Mouse (Mus musculus) hindbrain, embryonic 14.5 days (tissue): Measurements from ENCODE around the gene Cacna1b. TPM values are rescaled to one million over a fixed set of nuclear protein-coding genes. Genes with fewer than 3 reads are reported as not detected.

Experiments
- ATAC-seq: fragments of 200-750 bp; cut with Nextera tagmentation; 2 replicates; pipeline ENCODE4 v1.8.0; 2017; ENCODE audit warnings: moderate number of reproducible peaks, mild to moderate bottlenecking, moderate TSS enrichment, moderate library complexity; ENCODE audit not compliant: low FRiP score
- DNase-seq: peaks from one replicate; pipeline ENCODE4 v3.0.0-alpha.2; 2015; ENCODE audit warnings: low spot score
- H3K27ac ChIP-seq: fragments of 300-500 bp; sonication (generic); 2 replicates; pipeline ENCODE4 v1.5.1; 2014; ENCODE audit warnings: mild to moderate bottlenecking, moderate library complexity
- H3K27me3 ChIP-seq: fragments of 300-500 bp; sonication (generic); 2 replicates; pipeline ENCODE4 v1.6.1; 2014; ENCODE audit warnings: mild to moderate bottlenecking, low read length, mixed read lengths; ENCODE audit not compliant: control insufficient read depth, insufficient read depth
- H3K36me3 ChIP-seq: fragments of 300-500 bp; sonication (generic); replicated peaks from 2 replicates; pipeline ENCODE4 v1.6.1; 2014; ENCODE audit not compliant: control insufficient read depth, insufficient read depth
- H3K4me1 ChIP-seq: fragments of 300-500 bp; sonication (generic); replicated peaks from 2 replicates; pipeline ENCODE4 v1.6.1; 2014; ENCODE audit warnings: antibody characterized with exemption, low read length, mixed read lengths; ENCODE audit not compliant: control insufficient read depth, insufficient read depth
- H3K4me2 ChIP-seq: fragments of 300-500 bp; sonication (generic); replicated peaks from 2 replicates; pipeline ENCODE4 v1.6.1; 2014; ENCODE audit warnings: mild to moderate bottlenecking, moderate library complexity
- H3K4me3 ChIP-seq: fragments of 300-500 bp; sonication (generic); replicated peaks from 2 replicates; pipeline ENCODE4 v1.5.1; 2014; ENCODE audit warnings: mild to moderate bottlenecking, low read length
- H3K9ac ChIP-seq: fragments of 300-500 bp; sonication (generic); 2 replicates; pipeline ENCODE4 v1.6.1; 2014
- H3K9me3 ChIP-seq: fragments of 300-500 bp; sonication (generic); 2 replicates; pipeline ENCODE4 v1.6.1; 2016; ENCODE audit warnings: low read length; ENCODE audit not compliant: control insufficient read depth
- WGBS: fragments of 180-500 bp; shearing (Covaris S2); extraction: QIAGEN DNeasy Blood & Tissue Kit; methylation state at CpG from one replicate; pipeline ENCODE4 v1.1.7; 2014; 5-methylcytosine and 5-hydroxymethylcytosine counted together
- polyA plus RNA-seq: library from polyadenylated mRNA; unstranded; fragments of >200 nt; fragmentation: Nextera tagmentation; extraction: Ambion mirVana; gene quantifications from 2 replicates; pipeline ENCODE4 v1.2.1, GENCODE M21; 2014

Cacna1b gene
- polyA plus RNA-seq, 1 experiment from 2014 or later, result 17.9 TPM

GRCm38 (mm10) chr2:24553962-24554361 is 209.0 kb downstream of the Cacna1b start:
- no peak for ATAC-seq
- 45% methylated on average over 7 of the region's 7 CpGs for WGBS
- no peaks in the 10 kb centered on the region for H3K36me3 ChIP-seq

More at GRCm38 (mm10) chr2:24553962-24554361, 209.0 kb downstream of the Cacna1b start:
- Histone ChIP-seq H3K4me3 (no peak overlapping the region), H3K27me3 (no peaks in the 10 kb centered on the region), H3K4me1 (no peaks in the 10 kb centered on the region), H3K27ac (no peak overlapping the region), H3K9me3 (no peaks in the 10 kb centered on the region), H3K4me2 (no peak overlapping the region), H3K9ac (no peak overlapping the region)
- no peak for DNase-seq

Other genes starting within 250 kb of the Cacna1b start
- gene Ehmt1, start 156.5 kb upstream of the Cacna1b start, polyA plus RNA-seq, result 77.7 and 81.8 TPM in 2 replicates
- gene Arrdc1, start 172.1 kb upstream of the Cacna1b start, polyA plus RNA-seq, result 22.6 and 26.0 TPM in 2 replicates
- gene Zmynd19, start 186.6 kb upstream of the Cacna1b start, polyA plus RNA-seq, result 23.4 and 23.9 TPM in 2 replicates
- gene Dph7, start 199.2 kb upstream of the Cacna1b start, polyA plus RNA-seq, result 32.6 and 32.8 TPM in 2 replicates
- 173 and 187 TPM in 2 replicates for gene Mrpl41, start 211.9 kb upstream of the Cacna1b start, polyA plus RNA-seq
- 2.4 and 3.7 TPM in 2 replicates for gene Pnpla7, start 212.9 kb upstream of the Cacna1b start, polyA plus RNA-seq